Mouse (Mus musculus) heart, postnatal 0 days (tissue): ENCODE measurements around the gene Atxn1.

Source experiments
- CTCF ChIP-seq: IDR thresholded peaks from 2 replicates; pipeline ENCODE4 v1.5.1; 2016; ENCODE audit warnings: antibody characterized with exemption, control low read depth, low read depth
- EP300 ChIP-seq: IDR thresholded peaks from 2 replicates; pipeline ENCODE4 v1.6.1; 2016; ENCODE audit warnings: antibody characterized with exemption, low read depth

GRCm38 (mm10) chr13:45822491-45822829, 142.3 kb downstream of the Atxn1 start:
- no peak for TF ChIP-seq CTCF
- no peak for TF ChIP-seq EP300
